Mouse (Mus musculus) CH12.LX (cell line): Measurements from ENCODE around the gene Tsnax.

ENCODE experiments used
- CTCF ChIP-seq, 2 experiments: IDR thresholded peaks in 1 of 2; conservative IDR thresholded peaks in 1 of 2; 2 replicates each; pipeline ENCODE4 v1.5.1; 2011 to 2012; ENCODE audit warnings: low read depth in 2 of 2, low read length in 2 of 2, improper control_type of control experiment in 1 of 2, inconsistent platforms in 1 of 2, mild to moderate bottlenecking in 1 of 2, moderate library complexity in 1 of 2
- EP300 ChIP-seq: IDR thresholded peaks from 2 replicates; pipeline ENCODE4 v1.6.1; 2011; ENCODE audit warnings: low read length, improper control_type of control experiment
- ETS1 ChIP-seq: conservative IDR thresholded peaks from 2 replicates; pipeline ENCODE4 v1.6.1; 2012; ENCODE audit warnings: low read depth, mild to moderate bottlenecking, inconsistent platforms, low read length, improper control_type of control experiment, moderate library complexity
- GABPA ChIP-seq: IDR thresholded peaks from 2 replicates; pipeline ENCODE4 v1.6.1; 2012; ENCODE audit warnings: low read depth, low read length, improper control_type of control experiment, inconsistent platforms; ENCODE audit not compliant: insufficient replicate concordance
- MAZ ChIP-seq: IDR thresholded peaks from 2 replicates; pipeline ENCODE4 v1.6.1; 2012; ENCODE audit warnings: low read depth, mild to moderate bottlenecking, inconsistent platforms, low read length, improper control_type of control experiment, moderate library complexity
- POLR2A ChIP-seq: IDR thresholded peaks from 2 replicates; pipeline ENCODE4 v1.6.1; 2011; ENCODE audit warnings: low read depth, mild to moderate bottlenecking, improper control_type of control experiment, low read length
- RAD21 ChIP-seq: IDR thresholded peaks from 2 replicates; pipeline ENCODE4 v1.6.1; 2011; ENCODE audit warnings: low read depth, mild to moderate bottlenecking, low read length, improper control_type of control experiment, moderate library complexity
- ZC3H11A ChIP-seq: IDR thresholded peaks from 2 replicates; pipeline ENCODE4 v1.6.1; 2012; ENCODE audit warnings: low read depth, mild to moderate bottlenecking, inconsistent platforms, low read length, improper control_type of control experiment

- no peak for TF ChIP-seq RAD21
- no peak for TF ChIP-seq MAZ
- no peak for TF ChIP-seq POLR2A
- no peak for TF ChIP-seq EP300
- no peak for TF ChIP-seq GABPA
- TF ChIP-seq ZC3H11A = no peak
- TF ChIP-seq CTCF (conservative IDR thresholded peaks at IDR 0.05 in 1 of 2, IDR thresholded peaks at IDR 0.05 in 1 of 2; ENCODE audit: low read depth in 2 of 2, low read length in 2 of 2) = no peak
- TF ChIP-seq ETS1 = no peak
Measured at GRCm38 (mm10) chr8:125031276-125031675, 18.5 kb downstream of the Tsnax start.
